Mouse (Mus musculus): ENCODE measurements around the gene S100a11. TPM values are rescaled to one million over a fixed set of nuclear protein-coding genes. Genes with fewer than 3 reads are reported as not detected.

The S100a11 gene
- total and polyA plus RNA-seq, 3 experiments, result not detected

DNA sequence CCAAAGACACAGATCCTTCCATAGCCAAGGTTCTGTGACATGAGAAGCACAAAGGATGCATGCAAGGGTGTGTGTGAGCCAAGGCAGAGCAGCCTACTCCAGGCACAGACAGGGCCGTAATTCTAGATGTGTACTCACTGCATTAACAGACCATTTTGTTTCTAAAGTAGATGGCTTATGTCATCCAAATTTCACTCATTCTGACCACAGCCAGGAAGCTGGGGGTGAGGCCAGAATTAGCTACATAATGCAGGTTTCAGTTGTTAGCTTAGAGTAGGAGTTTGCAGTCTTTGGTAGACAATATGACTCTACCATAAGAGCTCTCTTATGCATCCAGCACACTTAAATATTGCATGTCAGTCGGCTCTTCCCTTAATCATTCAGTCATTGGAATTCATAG, 42.1 kb downstream of the S100a11 start:
- Histone ChIP-seq H3K4me3 (ENCODE audit: low read depth, low read length) (no peak overlapping the region), H3K9me3 (replicated peaks) (peaks cover 19% of the 10 kb centered on the region), H3K36me3 (replicated peaks) (no peaks in the 10 kb centered on the region), H3K27me3 (ENCODE audit: insufficient read depth, low read length) (no peaks in the 10 kb centered on the region), H3K4me1 (ENCODE audit: insufficient read depth, low read depth, low read length) (no peaks in the 10 kb centered on the region)
- ATAC-seq (ENCODE audit: extremely low read depth, insufficient number of reproducible peaks, low FRiP score, poor library complexity, severe bottlenecking), result no peak
- no peak for DNase-seq (ENCODE audit: low spot score)
- no peak for TF ChIP-seq GATA2 (IDR thresholded peaks at IDR 0.05; ENCODE audit: borderline replicate concordance, low read depth, low read length)
- TF ChIP-seq GATA1 (IDR thresholded peaks at IDR 0.05; ENCODE audit: borderline replicate concordance, low read length), result no peak
- no peak for TF ChIP-seq TAL1 (conservative IDR thresholded peaks at IDR 0.05; ENCODE audit: low read depth, low read length)

DNA sequence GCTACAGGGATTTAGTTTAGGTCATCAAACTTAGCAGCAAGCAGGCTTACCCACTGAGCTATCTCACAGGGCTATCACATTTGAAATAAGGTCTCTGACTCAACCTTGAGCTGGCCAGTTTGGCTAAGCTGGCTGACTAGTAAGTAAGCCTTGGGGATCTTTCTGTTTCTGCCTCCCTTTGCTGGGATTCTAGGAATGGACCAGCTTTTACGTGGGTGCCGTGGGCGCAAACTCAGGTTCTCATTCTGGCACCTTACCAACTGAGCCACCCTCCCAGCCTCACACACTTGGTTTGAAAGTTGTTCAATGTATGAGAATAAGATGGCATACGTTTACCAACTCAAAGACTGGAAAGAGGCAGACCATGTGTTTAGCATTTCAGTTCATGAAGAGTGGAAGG, 42.9 kb downstream of the S100a11 start:
- DNase-seq (ENCODE audit: low spot score) (no peak), ATAC-seq (ENCODE audit: extremely low read depth, insufficient number of reproducible peaks, low FRiP score, poor library complexity, severe bottlenecking) (no peak)
- peaks cover 18% of the 10 kb centered on the region for H3K9me3 ChIP-seq (replicated peaks)
- H3K27me3 ChIP-seq (ENCODE audit: insufficient read depth, low read length), result no peaks in the 10 kb centered on the region
- H3K4me3 ChIP-seq (ENCODE audit: low read depth, low read length), result no peak overlapping the region
- TF ChIP-seq GATA2 (IDR thresholded peaks at IDR 0.05; ENCODE audit: borderline replicate concordance, low read depth, low read length), result no peak
- TF ChIP-seq GATA1 (IDR thresholded peaks at IDR 0.05; ENCODE audit: borderline replicate concordance, low read length), result no peak
- no peak for TF ChIP-seq CTCF (IDR thresholded peaks at IDR 0.05; ENCODE audit: low read depth, low read length)
- TF ChIP-seq POLR2AphosphoS5 (IDR thresholded peaks at IDR 0.05; ENCODE audit: insufficient replicate concordance, low read depth, low read length), result no peak
- no peak for TF ChIP-seq TAL1 (conservative IDR thresholded peaks at IDR 0.05; ENCODE audit: low read depth, low read length)
- H3K36me3 ChIP-seq (replicated peaks), result no peaks in the 10 kb centered on the region
- no peaks in the 10 kb centered on the region for H3K4me1 ChIP-seq (ENCODE audit: insufficient read depth, low read depth, low read length)

DNA sequence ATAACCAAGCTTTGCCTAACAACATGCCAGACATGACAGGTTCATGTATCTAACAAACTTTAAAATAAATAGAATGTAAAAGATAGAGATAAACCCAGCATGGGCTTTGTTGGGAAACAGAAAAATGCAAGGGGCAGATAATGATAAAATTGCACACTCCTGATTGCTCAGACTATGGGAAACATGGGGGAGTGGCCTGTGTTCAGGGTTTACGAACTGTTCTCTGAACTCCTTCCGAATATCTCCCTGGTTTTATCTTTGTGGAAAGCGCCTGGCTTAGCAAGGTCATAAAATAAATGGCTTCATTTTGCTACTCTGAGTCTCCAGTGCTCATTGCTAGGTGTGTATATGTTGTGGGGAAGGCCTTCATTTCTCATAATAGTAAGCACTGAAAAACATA, 46.6 kb downstream of the S100a11 start:
- Histone ChIP-seq H3K36me3 (replicated peaks) (no peaks in the 10 kb centered on the region), H3K9me3 (replicated peaks) (peaks cover 9% of the 10 kb centered on the region), H3K4me1 (ENCODE audit: insufficient read depth, low read depth, low read length) (no peaks in the 10 kb centered on the region), H3K4me3 (ENCODE audit: low read depth, low read length) (no peak overlapping the region), H3K27me3 (ENCODE audit: insufficient read depth, low read length) (no peaks in the 10 kb centered on the region)
- ATAC-seq (ENCODE audit: extremely low read depth, insufficient number of reproducible peaks, low FRiP score, poor library complexity, severe bottlenecking) (no peak), DNase-seq (ENCODE audit: low spot score) (no peak)
- TF ChIP-seq POLR2AphosphoS5 (IDR thresholded peaks at IDR 0.05; ENCODE audit: insufficient replicate concordance, low read depth, low read length) (no peak), TAL1 (conservative IDR thresholded peaks at IDR 0.05; ENCODE audit: low read depth, low read length) (no peak), CTCF (IDR thresholded peaks at IDR 0.05; ENCODE audit: low read depth, low read length) (no peak), GATA1 (IDR thresholded peaks at IDR 0.05; ENCODE audit: borderline replicate concordance, low read length) (no peak), GATA2 (IDR thresholded peaks at IDR 0.05; ENCODE audit: borderline replicate concordance, low read depth, low read length) (no peak)

DNA sequence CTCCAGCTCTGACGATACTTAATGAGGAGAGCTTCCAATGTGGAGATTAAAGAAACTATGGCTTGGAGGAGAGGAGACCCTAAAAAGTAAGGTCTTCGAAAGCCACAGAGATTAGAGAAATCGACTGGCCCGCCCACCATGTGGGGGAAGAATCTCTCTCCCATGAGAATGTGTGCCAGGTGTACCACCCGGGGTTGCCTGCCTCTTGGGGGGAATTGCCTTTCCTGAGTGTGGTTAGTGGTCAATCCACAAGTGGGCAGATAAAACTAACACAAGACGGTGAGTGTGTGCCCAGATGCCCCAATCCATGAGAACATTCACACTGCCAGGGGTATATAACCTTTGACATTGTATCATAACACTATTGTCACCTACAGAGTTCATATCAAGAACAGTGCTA, 47.4 kb downstream of the S100a11 start:
- no peak for TF ChIP-seq GATA1 (IDR thresholded peaks at IDR 0.05; ENCODE audit: borderline replicate concordance, low read length)
- TF ChIP-seq TAL1 (conservative IDR thresholded peaks at IDR 0.05; ENCODE audit: low read depth, low read length), result no peak
- TF ChIP-seq POLR2AphosphoS5 (IDR thresholded peaks at IDR 0.05; ENCODE audit: insufficient replicate concordance, low read depth, low read length), result no peak
- no peak for TF ChIP-seq GATA2 (IDR thresholded peaks at IDR 0.05; ENCODE audit: borderline replicate concordance, low read depth, low read length)
- no peak for TF ChIP-seq CTCF (IDR thresholded peaks at IDR 0.05; ENCODE audit: low read depth, low read length)
- Histone ChIP-seq H3K36me3 (replicated peaks) (no peaks in the 10 kb centered on the region), H3K9me3 (replicated peaks) (peaks cover 13% of the 10 kb centered on the region), H3K4me3 (ENCODE audit: low read depth, low read length) (no peak overlapping the region), H3K4me1 (ENCODE audit: insufficient read depth, low read depth, low read length) (no peaks in the 10 kb centered on the region), H3K27me3 (ENCODE audit: insufficient read depth, low read length) (no peaks in the 10 kb centered on the region)
- no peak for DNase-seq (ENCODE audit: low spot score)
- no peak for ATAC-seq (ENCODE audit: extremely low read depth, insufficient number of reproducible peaks, low FRiP score, poor library complexity, severe bottlenecking)

DNA sequence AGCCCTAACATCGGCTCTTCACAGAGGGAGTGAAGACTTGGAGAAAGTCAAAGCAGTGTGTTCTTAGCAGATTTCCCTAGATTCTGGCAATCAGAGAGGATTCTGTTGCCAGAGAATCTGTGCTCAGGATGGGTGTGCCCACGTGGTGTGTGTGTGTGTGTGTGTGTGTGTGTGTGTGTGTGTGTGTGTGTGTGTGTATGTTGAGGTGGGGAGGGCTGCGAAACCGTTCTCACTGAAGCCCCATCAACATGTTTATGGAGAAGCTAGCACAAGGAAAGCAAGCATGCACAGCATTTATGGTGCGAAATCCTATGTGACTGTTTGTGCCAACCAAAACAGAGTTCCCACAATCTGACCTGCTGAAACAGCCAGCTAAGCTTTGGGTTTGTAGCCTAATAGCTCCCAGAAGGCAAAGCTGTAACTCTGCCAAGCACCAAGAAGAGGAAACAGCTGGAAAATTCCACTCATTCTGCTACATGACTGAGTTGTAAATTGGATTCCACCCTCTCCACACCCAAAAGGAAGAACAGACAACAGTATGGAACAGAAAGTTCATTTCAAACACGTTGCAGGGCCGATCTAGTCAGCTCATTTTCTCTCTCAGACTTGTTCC, 48.2 kb downstream of the S100a11 start:
- Histone ChIP-seq H3K27me3 (ENCODE audit: insufficient read depth, low read length) (no peaks in the 10 kb centered on the region), H3K36me3 (replicated peaks) (no peaks in the 10 kb centered on the region)
- no peak for DNase-seq (ENCODE audit: low spot score)

DNA sequence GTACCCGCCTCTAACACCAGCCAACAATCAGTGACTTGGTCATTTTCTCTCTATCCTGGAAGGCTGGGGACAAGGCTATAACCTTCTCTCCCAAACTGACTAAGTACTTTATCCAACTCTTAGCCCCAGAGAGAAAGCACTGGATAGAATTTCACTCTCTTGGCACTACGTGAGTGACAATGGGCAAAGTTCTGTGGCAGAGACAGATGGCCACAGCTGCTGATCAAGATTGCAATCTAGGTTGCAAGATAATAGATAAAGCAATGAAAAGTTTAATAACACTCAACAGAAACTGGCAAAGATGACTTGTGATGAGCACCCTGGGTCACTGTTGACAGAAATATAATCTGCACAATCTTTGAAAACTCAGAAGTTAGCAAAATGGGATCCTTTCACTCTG, 48.8 kb downstream of the S100a11 start:
- Histone ChIP-seq H3K27me3 (ENCODE audit: insufficient read depth, low read length) (no peaks in the 10 kb centered on the region), H3K4me3 (ENCODE audit: low read depth, low read length) (no peak overlapping the region), H3K9me3 (replicated peaks) (peaks cover 13% of the 10 kb centered on the region), H3K36me3 (replicated peaks) (no peaks in the 10 kb centered on the region), H3K4me1 (ENCODE audit: insufficient read depth, low read depth, low read length) (no peaks in the 10 kb centered on the region)
- no peak for TF ChIP-seq TAL1 (conservative IDR thresholded peaks at IDR 0.05; ENCODE audit: low read depth, low read length)
- TF ChIP-seq POLR2AphosphoS5 (IDR thresholded peaks at IDR 0.05; ENCODE audit: insufficient replicate concordance, low read depth, low read length), result no peak
- TF ChIP-seq CTCF (IDR thresholded peaks at IDR 0.05; ENCODE audit: low read depth, low read length), result no peak
- no peak for TF ChIP-seq GATA2 (IDR thresholded peaks at IDR 0.05; ENCODE audit: borderline replicate concordance, low read depth, low read length)
- no peak for TF ChIP-seq GATA1 (IDR thresholded peaks at IDR 0.05; ENCODE audit: borderline replicate concordance, low read length)
- no peak for DNase-seq (ENCODE audit: low spot score)
- no peak for ATAC-seq (ENCODE audit: extremely low read depth, insufficient number of reproducible peaks, low FRiP score, poor library complexity, severe bottlenecking)

More for the DNA sequence above, 48.2 kb downstream of the S100a11 start:
- peaks cover 13% of the 10 kb centered on the region for H3K9me3 ChIP-seq (replicated peaks)
- no peak for TF ChIP-seq GATA2 (IDR thresholded peaks at IDR 0.05; ENCODE audit: borderline replicate concordance, low read depth, low read length)
- no peak for TF ChIP-seq GATA1 (IDR thresholded peaks at IDR 0.05; ENCODE audit: borderline replicate concordance, low read length)
- no peak for TF ChIP-seq CTCF (IDR thresholded peaks at IDR 0.05; ENCODE audit: low read depth, low read length)
- TF ChIP-seq POLR2AphosphoS5 (IDR thresholded peaks at IDR 0.05; ENCODE audit: insufficient replicate concordance, low read depth, low read length), result no peak
- TF ChIP-seq TAL1 (conservative IDR thresholded peaks at IDR 0.05; ENCODE audit: low read depth, low read length), result no peak
- no peak for ATAC-seq (ENCODE audit: extremely low read depth, insufficient number of reproducible peaks, low FRiP score, poor library complexity, severe bottlenecking)
- H3K4me1 ChIP-seq (ENCODE audit: insufficient read depth, low read depth, low read length), result no peaks in the 10 kb centered on the region
- H3K4me3 ChIP-seq (ENCODE audit: low read depth, low read length), result no peak overlapping the region

All from G1E (cell line).